Mouse (Mus musculus): ENCODE results near the gene Sclt1. TPM values are rescaled to one million over a fixed set of nuclear protein-coding genes. Genes with fewer than 3 reads are reported as not detected.

Sclt1 gene
- total RNA-seq, 1 experiment from 2014 or later, result 10.7 TPM

DNA sequence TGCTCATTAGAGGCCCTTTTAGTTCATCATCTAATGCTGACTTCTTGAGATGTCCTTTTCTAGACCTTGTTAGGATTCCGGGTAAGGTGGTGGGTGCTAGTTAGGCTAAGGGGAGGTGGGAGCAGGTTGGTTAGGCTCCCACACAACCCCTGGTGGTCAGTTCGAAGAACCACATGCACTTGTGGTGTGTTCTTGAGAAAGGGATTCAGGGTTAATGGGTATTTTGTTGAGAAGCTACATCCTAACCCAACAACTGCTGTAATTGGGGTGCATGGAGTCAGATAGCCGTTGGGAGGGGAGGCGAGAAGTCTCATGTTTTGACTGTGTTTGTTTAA, 136.0 kb downstream of the Sclt1 start:
- DNase-seq, result no peak

GRCm38 (mm10) chr3:41605601-41606329, 136.5 kb downstream of the Sclt1 start:
- peak; percentile 38 for DNase-seq

GRCm38 (mm10) chr3:41604629-41605321, 137.5 kb downstream of the Sclt1 start:
- DNase-seq, result no peak

- no peak for DNase-seq
These were observed 138.8 kb downstream of the Sclt1 start for GRCm38 (mm10) chr3:41603470-41604019.

GRCm38 (mm10) chr3:41602933-41603332, 139.4 kb downstream of the Sclt1 start:
- no peak for DNase-seq

DNA sequence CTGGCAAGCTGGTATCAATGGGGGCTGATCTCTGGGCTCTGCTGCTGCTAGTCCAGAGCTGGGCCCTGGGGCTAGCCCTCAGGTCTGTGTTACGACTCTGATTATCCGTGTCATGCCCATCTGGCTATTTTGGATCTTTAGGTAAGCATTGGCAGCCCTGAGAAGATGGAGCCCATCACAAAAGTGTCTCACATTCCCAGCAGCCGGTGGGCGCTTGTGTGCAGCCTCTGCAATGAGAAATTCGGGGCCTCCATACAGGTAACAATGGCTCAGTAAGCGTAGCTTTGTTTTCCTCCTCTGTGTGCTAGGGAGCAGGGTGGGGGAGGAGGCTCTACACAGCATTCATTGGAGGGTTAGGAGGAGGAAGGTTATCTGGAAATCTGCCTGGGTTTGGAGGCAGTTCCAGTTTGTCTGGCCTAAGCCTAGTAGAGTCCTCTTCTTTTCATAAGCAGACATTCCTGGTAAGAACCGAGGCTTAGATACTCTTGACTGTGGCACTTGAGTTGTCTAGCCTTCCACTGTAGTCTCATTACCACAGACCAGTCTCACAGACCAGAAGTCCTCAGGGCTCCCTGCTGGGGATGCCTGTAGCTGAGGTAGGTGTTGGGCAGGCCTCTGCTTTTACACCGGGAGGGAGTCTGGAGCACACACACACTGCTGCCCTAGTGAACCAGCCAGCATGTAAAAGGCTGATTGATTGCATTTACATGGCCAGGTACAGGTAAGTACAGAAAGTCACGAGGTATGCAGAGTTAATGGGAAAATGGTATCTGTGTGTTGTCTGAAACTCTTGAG, 140.9 kb downstream of the Sclt1 start:
- DNase-seq, result no peak

DNA sequence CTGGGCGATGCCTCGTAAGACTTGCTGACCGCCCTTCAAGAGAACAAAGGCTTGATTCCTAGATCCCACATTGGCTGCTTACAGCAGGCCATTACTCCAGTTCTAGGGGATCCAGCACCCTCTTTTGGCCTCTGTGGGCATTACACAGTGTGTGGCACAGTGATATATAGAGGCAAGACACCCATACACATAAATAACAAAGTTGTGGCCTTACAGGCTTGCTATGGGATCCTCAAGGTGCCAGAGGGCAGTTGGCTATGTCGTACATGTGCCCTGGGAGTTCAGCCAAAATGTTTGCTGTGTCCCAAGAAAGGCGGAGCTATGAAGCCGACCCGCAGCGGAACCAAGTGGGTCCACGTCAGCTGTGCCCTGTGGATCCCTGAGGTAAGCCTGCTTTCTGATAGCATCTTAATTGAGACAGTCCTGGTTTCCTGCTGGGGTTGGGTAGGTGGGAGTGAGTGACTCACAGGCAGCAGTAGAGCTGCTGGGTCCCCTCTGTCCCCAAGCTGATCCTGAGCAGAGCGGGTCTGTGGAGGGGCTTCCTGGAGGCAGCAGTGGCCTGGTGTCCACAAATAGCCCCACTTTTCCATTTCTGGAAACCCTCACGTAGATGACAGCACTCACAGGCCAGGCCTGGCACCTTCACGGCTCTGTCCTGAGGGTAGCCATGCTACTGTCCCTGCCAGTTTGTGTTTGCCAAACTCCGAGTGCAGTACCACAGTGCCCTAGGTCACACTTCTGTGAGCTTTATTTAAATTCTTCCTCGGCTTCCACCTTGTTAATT, 142.3 kb downstream of the Sclt1 start:
- DNase-seq, result peak; percentile 77

DNA sequence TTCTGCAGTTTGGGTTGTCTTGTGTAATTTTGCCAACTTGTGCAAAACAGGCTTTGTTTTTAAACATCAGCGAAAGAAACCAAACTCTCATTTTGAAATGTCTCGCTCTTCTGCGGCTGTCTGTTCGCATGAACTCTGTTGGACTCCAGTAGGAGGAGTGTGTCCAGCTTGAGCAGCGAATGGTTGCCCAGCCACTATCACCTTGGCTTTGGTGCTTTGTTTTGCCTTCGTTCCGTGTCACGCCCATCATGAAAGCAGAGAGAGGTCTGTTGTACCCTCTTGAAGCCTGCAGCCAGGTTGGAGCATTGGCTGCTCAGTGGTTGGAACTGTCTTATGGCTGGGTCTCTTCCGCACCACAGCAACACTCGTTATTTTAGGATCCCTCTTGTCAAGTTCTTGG, 143.1 kb downstream of the Sclt1 start:
- no peak for DNase-seq

GRCm38 (mm10) chr3:41598412-41598811, 143.9 kb downstream of the Sclt1 start:
- DNase-seq, result peak; percentile 70

- no peak for DNase-seq
These were observed 145.3 kb downstream of the Sclt1 start for GRCm38 (mm10) chr3:41597036-41597435.

DNA sequence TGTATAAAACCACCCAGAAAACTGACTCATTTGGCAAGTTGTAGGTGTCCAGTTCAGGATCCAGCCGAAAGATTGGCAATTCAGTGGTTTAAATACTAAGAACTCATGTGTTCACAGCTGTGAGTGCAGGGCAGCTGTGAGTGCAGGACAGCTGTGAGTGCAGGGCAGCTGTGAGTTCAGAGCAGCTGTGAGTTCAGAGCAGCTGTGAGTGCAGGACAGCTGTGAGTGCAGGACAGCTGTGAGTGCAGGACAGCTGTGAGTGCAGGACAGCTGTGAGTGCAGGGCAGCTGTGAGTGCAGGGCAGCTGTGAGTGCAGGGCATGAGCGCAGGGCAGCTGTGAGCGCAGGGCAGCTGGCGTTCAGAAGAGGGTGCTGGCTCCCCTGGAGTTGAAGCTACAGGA, 147.3 kb downstream of the Sclt1 start:
- DNase-seq, result no peak

GRCm38 (mm10) chr3:41594097-41594879, 148.0 kb downstream of the Sclt1 start:
- no peak for DNase-seq

- DNase-seq, result no peak
These were observed 149.5 kb downstream of the Sclt1 start for GRCm38 (mm10) chr3:41592805-41593204.

DNA sequence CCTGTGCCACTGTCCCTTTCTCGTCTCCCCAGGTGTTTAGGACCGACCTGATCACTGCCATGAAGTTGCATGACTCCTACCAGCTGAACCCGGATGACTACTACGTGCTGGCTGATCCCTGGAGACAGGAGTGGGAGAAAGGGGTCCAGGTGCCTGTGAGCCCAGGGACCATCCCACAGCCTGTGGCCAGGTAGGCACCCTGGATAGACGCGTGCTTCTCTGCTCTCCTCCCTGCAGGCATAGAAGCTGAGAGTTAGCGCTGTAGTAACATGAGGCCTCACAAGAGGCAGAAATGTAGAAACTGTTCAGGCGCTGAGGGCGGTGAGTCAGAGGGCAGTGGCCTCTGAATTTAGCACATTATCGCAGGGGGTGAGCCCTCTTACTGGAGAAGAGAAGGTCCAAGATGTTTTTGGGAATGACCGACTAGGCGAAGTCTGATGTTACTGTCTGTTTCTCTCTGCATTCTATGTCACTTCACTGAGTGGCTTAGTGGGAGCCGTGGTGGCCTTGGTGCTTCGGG, 150.6 kb downstream of the Sclt1 start:
- DNase-seq, result peak; percentile 56

DNA sequence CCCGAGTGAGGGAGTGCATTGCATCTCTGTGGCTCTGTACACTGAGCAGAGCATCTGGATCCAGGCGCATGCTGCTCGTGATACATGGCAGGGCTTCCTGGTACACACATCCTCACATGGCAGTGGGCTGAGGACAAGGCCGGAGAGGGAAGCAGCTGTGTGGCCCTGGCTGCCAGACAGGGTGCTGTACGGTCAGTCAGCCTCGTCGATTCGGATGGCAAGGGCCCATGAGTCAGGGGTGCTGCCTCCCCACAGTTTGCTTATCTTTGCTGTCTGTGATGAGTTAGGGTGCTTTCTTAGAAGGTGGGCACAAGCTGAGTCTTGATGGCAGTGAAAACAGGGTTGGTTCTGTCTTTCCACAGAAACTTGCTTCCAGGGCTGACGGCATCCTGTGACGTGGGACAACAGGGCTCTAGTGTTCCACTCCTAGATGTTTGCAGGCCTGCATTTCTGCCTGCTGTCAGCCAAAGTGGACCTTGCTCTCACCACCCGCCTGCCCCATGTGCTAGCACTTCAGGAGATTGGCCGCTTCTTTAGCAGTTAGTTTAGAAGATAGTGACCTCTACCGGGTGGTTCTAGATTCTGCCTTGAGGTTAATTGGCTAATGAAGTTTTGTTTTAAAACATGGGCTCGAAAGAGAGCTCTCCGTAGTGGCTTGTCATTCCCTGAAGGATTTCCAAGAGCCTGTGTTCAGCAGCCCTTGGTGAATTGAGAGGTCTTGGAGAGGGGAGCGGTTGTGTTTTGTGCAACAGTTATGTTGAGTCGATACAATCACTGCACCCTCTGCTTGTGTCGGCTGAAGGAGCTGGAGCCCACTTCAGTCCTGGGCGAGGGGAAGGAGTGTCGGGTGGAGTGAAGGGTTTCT, 151.4 kb downstream of the Sclt1 start:
- peak; percentile 52 for DNase-seq

GRCm38 (mm10) chr3:41589988-41590387, 152.3 kb downstream of the Sclt1 start:
- DNase-seq, result no peak

DNA sequence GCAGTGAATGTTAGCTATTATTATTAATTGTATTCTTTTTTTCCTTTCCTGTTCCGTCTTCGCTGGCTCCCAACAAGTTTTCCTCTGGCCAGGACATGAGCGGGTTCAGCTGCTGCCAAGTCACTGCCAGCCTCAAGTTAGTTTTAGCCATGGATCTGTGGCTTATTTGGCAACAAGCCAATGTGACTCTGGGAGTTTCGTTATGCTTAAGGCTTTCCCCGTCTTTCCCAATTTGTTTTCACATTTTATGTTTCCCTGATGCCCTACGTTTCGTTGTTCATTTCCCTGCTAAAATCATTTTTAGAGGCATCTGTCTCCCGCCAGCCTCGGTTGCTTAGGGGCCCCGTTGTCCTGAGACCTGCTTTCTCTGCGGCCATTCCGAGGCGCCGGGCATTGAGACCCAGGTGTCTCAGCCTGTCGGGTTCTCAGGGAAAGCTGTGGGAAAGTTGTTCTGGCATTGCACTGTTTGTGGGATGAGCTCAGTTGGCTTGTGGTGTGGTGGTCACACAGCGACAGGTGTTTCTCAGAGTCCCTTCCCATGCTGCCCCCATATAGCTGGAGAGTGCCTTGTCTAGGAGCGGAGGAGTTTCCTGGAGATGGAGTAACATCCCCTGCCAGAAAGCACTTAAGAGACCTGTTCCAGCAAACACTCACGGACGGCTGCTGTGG, 152.9 kb downstream of the Sclt1 start:
- peak; percentile 53 for DNase-seq

DNA sequence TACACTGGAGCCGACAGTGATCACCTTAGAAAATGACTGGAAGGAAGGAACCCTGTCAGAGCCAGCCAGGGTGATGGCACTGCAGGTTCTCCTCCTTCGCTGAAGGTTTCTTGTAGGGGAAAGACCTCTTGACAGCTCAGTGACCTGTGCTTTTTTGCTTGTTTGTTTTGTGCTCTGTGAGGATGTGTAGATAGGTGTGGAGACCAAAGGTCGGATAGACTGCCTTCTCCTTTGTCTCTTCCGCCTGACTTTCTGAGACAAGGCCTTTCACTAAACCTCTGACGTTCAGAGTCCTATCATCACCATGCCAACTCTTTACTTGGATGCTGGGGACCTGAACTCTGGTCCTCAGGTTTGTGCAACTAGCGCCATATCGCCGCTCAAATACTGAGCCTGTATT, 153.8 kb downstream of the Sclt1 start:
- no peak for DNase-seq

- peak; percentile 61 for DNase-seq
These were observed 154.7 kb downstream of the Sclt1 start for GRCm38 (mm10) chr3:41587588-41587987.
